Mouse (Mus musculus): ENCODE measurements around the gene Wdr3. TPM values are rescaled to one million over a fixed set of nuclear protein-coding genes. Genes with fewer than 3 reads are reported as not detected.

The Wdr3 gene
- polyA plus RNA-seq (2017; shearing (Covaris generic)): 70.0 TPM

DNA sequence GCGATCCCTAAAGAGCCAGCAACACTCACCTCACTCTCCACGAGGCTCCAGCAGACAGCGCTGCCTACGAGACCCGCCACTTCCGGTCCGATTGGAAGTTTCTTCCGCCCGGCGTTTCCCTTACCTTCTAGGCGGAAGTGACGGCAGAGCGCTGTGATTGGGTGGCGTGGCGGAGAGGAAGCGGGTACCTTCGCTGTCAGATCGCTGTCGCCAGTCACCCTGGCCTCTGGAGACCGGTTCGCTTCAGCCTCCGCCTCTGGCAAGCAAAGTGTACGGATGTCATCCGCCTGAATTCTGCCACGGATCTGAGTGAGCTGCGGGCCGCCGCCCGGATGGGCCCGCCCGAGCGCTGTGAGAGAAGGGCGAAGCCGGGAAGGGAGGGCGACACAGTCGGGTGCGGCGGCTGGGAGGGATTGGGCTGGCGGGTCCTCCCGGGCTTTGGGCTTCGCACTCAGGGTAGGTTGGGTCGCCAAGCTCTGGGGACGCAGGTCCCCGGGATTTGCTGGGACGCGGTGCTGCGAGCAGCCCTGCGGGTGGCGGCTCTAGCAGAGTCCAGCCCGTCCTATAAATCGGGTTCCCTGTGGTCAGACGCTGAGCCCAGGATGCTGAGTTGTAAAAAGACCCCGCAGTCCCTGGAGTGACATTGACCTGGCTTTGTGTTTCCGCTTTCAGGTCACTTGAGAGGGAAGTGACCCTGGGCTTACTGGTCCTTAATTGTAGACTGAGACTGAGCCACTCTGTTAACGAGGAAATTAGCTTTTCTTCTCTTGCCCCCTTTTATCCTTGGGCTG is at the start of gene Wdr3, which contains the start of gene Gdap2:
Wdr3 (minus strand) TSS at position 93 of the 791 bp plus-strand sequence.
Gdap2 (plus strand) TSS at position 67 of the 791 bp plus-strand sequence.

Other genes starting within 250 kb of the Wdr3 start
- gene Gdap2, start within 50 bp of the Wdr3 start, polyA plus RNA-seq (2017; shearing (Covaris generic)): 59.1 TPM

Data from naive thymus-derived CD4-positive, alpha-beta T cell, adult 5 months (primary cell).